Mouse (Mus musculus) cerebellum, adult 8-10 months (tissue): ENCODE results near the gene Tef.

Source experiments
- DNase-seq: peaks from one replicate; pipeline ENCODE4 v3.0.0; 2022

Gene Tef

GRCm38 (mm10) chr15:81800391-81800790, 1.8 kb upstream of the Tef start:
- DNase-seq = no peak

GRCm38 (mm10) chr15:81802941-81803351, 725 bp downstream of the Tef start:
- DNase-seq = no peak

- no peak for DNase-seq
These were observed 1.3 kb downstream of the Tef start for GRCm38 (mm10) chr15:81803425-81803951.

- DNase-seq = no peak
These were observed 2.0 kb downstream of the Tef start for GRCm38 (mm10) chr15:81804172-81804571.

GRCm38 (mm10) chr15:81804883-81805282, 2.7 kb downstream of the Tef start:
- DNase-seq = no peak

- DNase-seq = no peak
These were observed 3.4 kb downstream of the Tef start for GRCm38 (mm10) chr15:81805624-81806023.

- DNase-seq = no peak
These were observed 4.6 kb downstream of the Tef start for GRCm38 (mm10) chr15:81806621-81807404.

GRCm38 (mm10) chr15:81808799-81809198, 6.6 kb downstream of the Tef start:
- DNase-seq = no peak

- DNase-seq = no peak
These were observed 7.3 kb downstream of the Tef start for GRCm38 (mm10) chr15:81809550-81809949.

GRCm38 (mm10) chr15:81810150-81810549, 7.9 kb downstream of the Tef start:
- DNase-seq = peak; percentile 82

- peak; percentile 97 for DNase-seq
These were observed 8.7 kb downstream of the Tef start for GRCm38 (mm10) chr15:81810671-81811598.

GRCm38 (mm10) chr15:81811599-81811996, 9.4 kb downstream of the Tef start:
- no peak for DNase-seq

GRCm38 (mm10) chr15:81812287-81812686, 10.1 kb downstream of the Tef start:
- DNase-seq = no peak

GRCm38 (mm10) chr15:81812696-81813631, 10.7 kb downstream of the Tef start:
- no peak for DNase-seq

GRCm38 (mm10) chr15:81813986-81814705, 11.9 kb downstream of the Tef start:
- DNase-seq = no peak

- DNase-seq = no peak
These were observed 12.6 kb downstream of the Tef start for GRCm38 (mm10) chr15:81814716-81815370.

GRCm38 (mm10) chr15:81818404-81818803, 16.2 kb downstream of the Tef start:
- DNase-seq = no peak

GRCm38 (mm10) chr15:81822631-81823030, 20.4 kb downstream of the Tef start:
- no peak for DNase-seq

- DNase-seq = no peak
These were observed 22.6 kb downstream of the Tef start for GRCm38 (mm10) chr15:81824832-81825231.

- DNase-seq = no peak
These were observed 26.4 kb downstream of the Tef start for GRCm38 (mm10) chr15:81828426-81829207.
